Mouse (Mus musculus): ENCODE measurements around the gene Slc44a5.

The Slc44a5 gene

GRCm38 (mm10) chr3:154300006-154300405, 326.8 kb downstream of the Slc44a5 start:
- DNase-seq (ENCODE audit: low spot score in 2 of 2), result no peak

- no peak for DNase-seq (ENCODE audit: low spot score in 2 of 2)
Observed at GRCm38 (mm10) chr3:154301102-154301501, 327.9 kb downstream of the Slc44a5 start.

GRCm38 (mm10) chr3:154305163-154305884, 332.1 kb downstream of the Slc44a5 start:
- DNase-seq (ENCODE audit: low spot score in 2 of 2), result no peak

GRCm38 (mm10) chr3:154317651-154318248, 344.5 kb downstream of the Slc44a5 start:
- no peak for DNase-seq (ENCODE audit: low spot score in 2 of 2)

Data from spleen, postnatal 14 days (tissue).